Mouse (Mus musculus): Measurements from ENCODE around the gene Otulin. TPM values are rescaled to one million over a fixed set of nuclear protein-coding genes. Genes with fewer than 3 reads are reported as not detected.

Gene Otulin
- total and polyA plus RNA-seq, 2 experiments from 2014 or later = 15.9 to 25.4 TPM

- ATAC-seq (no peak), DNase-seq (ENCODE audit: low spot score) (no peak)
These were observed 80.6 kb downstream of the Otulin start for GRCm38 (mm10) chr15:27549878-27550277.

GRCm38 (mm10) chr15:27549071-27549470 lies 81.4 kb downstream of the Otulin start:
- 88% methylated on average over 10 of the region's 10 CpGs for WGBS
- H3K27ac ChIP-seq = no peak overlapping the region
- DNase-seq (ENCODE audit: low spot score) = no peak
- H3K9ac ChIP-seq (replicated peaks; ENCODE audit: low read length) = no peak overlapping the region
- no peak for TF ChIP-seq CTCF (IDR thresholded peaks at IDR 0.05; ENCODE audit: low read depth)
- no peak overlapping the region for H3K4me3 ChIP-seq (ENCODE audit: low read length)
- no peaks in the 10 kb centered on the region for H3K27me3 ChIP-seq (ENCODE audit: insufficient read depth, low read length)
- H3K4me2 ChIP-seq (ENCODE audit: low read depth, low read length) = no peak overlapping the region
- ATAC-seq = no peak
- no peaks in the 10 kb centered on the region for H3K4me1 ChIP-seq (ENCODE audit: insufficient read depth, low read length)
- H3K36me3 ChIP-seq (ENCODE audit: insufficient read depth, low read length) = no peaks in the 10 kb centered on the region
- no peaks in the 10 kb centered on the region for H3K9me3 ChIP-seq (ENCODE audit: low read length)

More at GRCm38 (mm10) chr15:27549878-27550277, 80.6 kb downstream of the Otulin start:
- H3K27ac ChIP-seq = no peak overlapping the region
- H3K27me3 ChIP-seq (ENCODE audit: insufficient read depth, low read length) = no peaks in the 10 kb centered on the region
- 36% methylated on average over 7 of the region's 7 CpGs for WGBS
- TF ChIP-seq CTCF (IDR thresholded peaks at IDR 0.05; ENCODE audit: low read depth) = no peak
- no peaks in the 10 kb centered on the region for H3K4me1 ChIP-seq (ENCODE audit: insufficient read depth, low read length)
- no peak overlapping the region for H3K9ac ChIP-seq (replicated peaks; ENCODE audit: low read length)
- no peaks in the 10 kb centered on the region for H3K36me3 ChIP-seq (ENCODE audit: insufficient read depth, low read length)
- no peaks in the 10 kb centered on the region for H3K9me3 ChIP-seq (ENCODE audit: low read length)
- no peak overlapping the region for H3K4me3 ChIP-seq (ENCODE audit: low read length)
- H3K4me2 ChIP-seq (ENCODE audit: low read depth, low read length) = no peak overlapping the region

GRCm38 (mm10) chr15:27548110-27548509 lies 82.4 kb downstream of the Otulin start:
- WGBS = 77% methylated on average over 6 of the region's 6 CpGs

GRCm38 (mm10) chr15:27545203-27545602 lies 85.3 kb downstream of the Otulin start:
- H3K4me2 ChIP-seq (ENCODE audit: low read depth, low read length) = no peak overlapping the region
- H3K36me3 ChIP-seq (ENCODE audit: insufficient read depth, low read length) = no peaks in the 10 kb centered on the region
- no peaks in the 10 kb centered on the region for H3K27me3 ChIP-seq (ENCODE audit: insufficient read depth, low read length)
- H3K4me1 ChIP-seq (ENCODE audit: insufficient read depth, low read length) = no peaks in the 10 kb centered on the region
- H3K4me3 ChIP-seq (ENCODE audit: low read length) = no peak overlapping the region
- TF ChIP-seq CTCF (IDR thresholded peaks at IDR 0.05; ENCODE audit: low read depth) = no peak
- WGBS = 93% methylated on average over 10 of the region's 10 CpGs
- DNase-seq (ENCODE audit: low spot score) (no peak), ATAC-seq (no peak)
- H3K27ac ChIP-seq = no peak overlapping the region
- no peaks in the 10 kb centered on the region for H3K9me3 ChIP-seq (ENCODE audit: low read length)
- H3K9ac ChIP-seq (replicated peaks; ENCODE audit: low read length) = no peak overlapping the region

More at GRCm38 (mm10) chr15:27548110-27548509, 82.4 kb downstream of the Otulin start:
- H3K36me3 ChIP-seq (ENCODE audit: insufficient read depth, low read length) = no peaks in the 10 kb centered on the region
- H3K27ac ChIP-seq = no peak overlapping the region
- TF ChIP-seq CTCF (IDR thresholded peaks at IDR 0.05; ENCODE audit: low read depth) = no peak
- no peak overlapping the region for H3K4me2 ChIP-seq (ENCODE audit: low read depth, low read length)
- DNase-seq (ENCODE audit: low spot score) (no peak), ATAC-seq (no peak)
- H3K27me3 ChIP-seq (ENCODE audit: insufficient read depth, low read length) = no peaks in the 10 kb centered on the region
- H3K4me3 ChIP-seq (ENCODE audit: low read length) = no peak overlapping the region
- H3K9me3 ChIP-seq (ENCODE audit: low read length) = no peaks in the 10 kb centered on the region
- H3K4me1 ChIP-seq (ENCODE audit: insufficient read depth, low read length) = no peaks in the 10 kb centered on the region
- no peak overlapping the region for H3K9ac ChIP-seq (replicated peaks; ENCODE audit: low read length)

- Histone ChIP-seq H3K27ac (no peak overlapping the region), H3K4me3 (ENCODE audit: low read length) (no peak overlapping the region), H3K4me2 (ENCODE audit: low read depth, low read length) (no peak overlapping the region), H3K4me1 (ENCODE audit: insufficient read depth, low read length) (0 out of 2 replicates have a peak, but pooled peaks cover 3% of the 10 kb centered on the region), H3K27me3 (ENCODE audit: insufficient read depth, low read length) (no peaks in the 10 kb centered on the region), H3K36me3 (ENCODE audit: insufficient read depth, low read length) (no peaks in the 10 kb centered on the region), H3K9ac (replicated peaks; ENCODE audit: low read length) (no peak overlapping the region), H3K9me3 (ENCODE audit: low read length) (no peaks in the 10 kb centered on the region)
- TF ChIP-seq CTCF (IDR thresholded peaks at IDR 0.05; ENCODE audit: low read depth) = no peak
- ATAC-seq = no peak
- no peak for DNase-seq (ENCODE audit: low spot score)
- WGBS = 77% methylated on average over 9 of the region's 9 CpGs
These were observed 90.7 kb downstream of the Otulin start for GRCm38 (mm10) chr15:27539745-27540144.

GRCm38 (mm10) chr15:27537519-27538223 lies 92.8 kb downstream of the Otulin start:
- H3K27ac ChIP-seq = no peak overlapping the region
- ATAC-seq (no peak), DNase-seq (ENCODE audit: low spot score) (no peak)
- no peaks in the 10 kb centered on the region for H3K36me3 ChIP-seq (ENCODE audit: insufficient read depth, low read length)
- H3K9ac ChIP-seq (replicated peaks; ENCODE audit: low read length) = no peak overlapping the region
- no peak overlapping the region for H3K4me2 ChIP-seq (ENCODE audit: low read depth, low read length)
- no peaks in the 10 kb centered on the region for H3K9me3 ChIP-seq (ENCODE audit: low read length)
- TF ChIP-seq CTCF (IDR thresholded peaks at IDR 0.05; ENCODE audit: low read depth) = no peak
- H3K4me1 ChIP-seq (ENCODE audit: insufficient read depth, low read length) = 0 out of 2 replicates have a peak, but pooled peaks cover 3% of the 10 kb centered on the region
- 73% methylated on average over 4 of the region's 4 CpGs for WGBS
- no peaks in the 10 kb centered on the region for H3K27me3 ChIP-seq (ENCODE audit: insufficient read depth, low read length)
- H3K4me3 ChIP-seq (ENCODE audit: low read length) = no peak overlapping the region

GRCm38 (mm10) chr15:27536771-27537170 lies 93.7 kb downstream of the Otulin start:
- no peak overlapping the region for H3K27ac ChIP-seq
- H3K4me3 ChIP-seq (ENCODE audit: low read length) = no peak overlapping the region
- H3K9ac ChIP-seq (replicated peaks; ENCODE audit: low read length) = no peak overlapping the region
- no peaks in the 10 kb centered on the region for H3K27me3 ChIP-seq (ENCODE audit: insufficient read depth, low read length)
- 0 out of 2 replicates have a peak, but pooled peaks cover 3% of the 10 kb centered on the region for H3K4me1 ChIP-seq (ENCODE audit: insufficient read depth, low read length)
- ATAC-seq (no peak), DNase-seq (ENCODE audit: low spot score) (no peak)
- no peak for TF ChIP-seq CTCF (IDR thresholded peaks at IDR 0.05; ENCODE audit: low read depth)
- H3K4me2 ChIP-seq (ENCODE audit: low read depth, low read length) = no peak overlapping the region
- no peaks in the 10 kb centered on the region for H3K36me3 ChIP-seq (ENCODE audit: insufficient read depth, low read length)
- 41% methylated on average over 5 of the region's 5 CpGs for WGBS
- H3K9me3 ChIP-seq (ENCODE audit: low read length) = no peaks in the 10 kb centered on the region
